9 mouse cellular contexts compared by ENCODE assay signal in the genomic region with DNA sequence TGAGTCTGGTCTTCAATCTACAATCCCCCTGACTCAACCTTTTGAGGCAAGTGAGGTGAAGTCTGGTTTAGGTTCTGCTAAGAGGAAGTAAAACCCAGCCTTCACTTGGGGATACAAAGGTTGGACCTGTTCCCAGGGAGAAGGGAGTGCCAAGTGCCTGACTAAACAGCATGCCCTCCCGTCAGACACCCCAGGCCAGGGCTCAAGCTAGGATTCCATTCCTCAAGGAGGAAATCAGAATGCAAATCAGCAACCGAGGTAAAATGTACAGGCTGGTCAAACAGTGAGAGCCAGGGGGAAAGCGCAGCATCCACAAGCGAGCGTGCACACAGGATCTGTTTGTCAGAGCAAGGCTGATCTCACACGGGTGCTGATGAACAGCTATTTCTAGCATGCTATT. TPM values are rescaled to one million over a fixed set of nuclear protein-coding genes. Genes with fewer than 3 reads are reported as not detected.
DNase-seq lines count a peak whose midpoint lies in the region; ATAC-seq and TF ChIP-seq lines count a peak whose summit lies in the region.
"Had no signal": no experiment of that assay in that cellular context is flagged by ENCODE, and none has a peak within 500 bp of the region (broad histone marks: within the 10 kb centered on the region; RNA-seq: fewer than 3 reads in every experiment).

No protein-coding gene starts in this region.

- no peak for TF ChIP-seq CTCF in hindbrain, postnatal 0 days (IDR thresholded peaks at IDR 0.05; ENCODE audit: low read depth)

- DNase-seq in hindbrain, postnatal 0 days (ENCODE audit: low spot score): peak; percentile 59
- no peak for DNase-seq in hindbrain, embryonic 10.5 days (ENCODE audit: low spot score)
- DNase-seq in ZHBTc4 (ENCODE audit: low read depth, low spot score): peak; percentile 16
- DNase-seq in cerebellum, postnatal 36 days: peak; percentile 62 to 68
- DNase-seq in large intestine, adult 2 months (ENCODE audit: low read depth, low spot score): peak; percentile 69
- DNase-seq in skeletal muscle tissue, adult 2 months (ENCODE audit: low read depth, low spot score): peak; percentile 14
- no peak for DNase-seq in natural killer cell, adult 2 months (ENCODE audit: low spot score in 2 of 2)
- DNase-seq in testis, postnatal 14 days (ENCODE audit: low spot score): no peak

- no peaks in the 10 kb centered on the region for H3K9me3 ChIP-seq in hindbrain, postnatal 0 days (ENCODE audit: low read length)
- H3K9me3 ChIP-seq in hindbrain, embryonic 10.5 days: no peaks in the 10 kb centered on the region

- ATAC-seq in hindbrain, postnatal 0 days: no peak

- no peak overlapping the region for H3K4me2 ChIP-seq in hindbrain, postnatal 0 days (ENCODE audit: low read depth, low read length)

- H3K9ac ChIP-seq in hindbrain, postnatal 0 days (replicated peaks; ENCODE audit: low read length): no peak overlapping the region

- peak overlapping the region; percentile 23; the same call in 1 of the 2 replicates for H3K27ac ChIP-seq in hindbrain, postnatal 0 days
- no peak overlapping the region for H3K27ac ChIP-seq in hindbrain, embryonic 10.5 days

- no peaks in the 10 kb centered on the region for H3K36me3 ChIP-seq in hindbrain, postnatal 0 days (ENCODE audit: insufficient read depth, low read length)
- H3K36me3 ChIP-seq in hindbrain, embryonic 10.5 days: no peaks in the 10 kb centered on the region

- no peak overlapping the region for H3K4me3 ChIP-seq in hindbrain, postnatal 0 days (ENCODE audit: low read length)
- no peak overlapping the region for H3K4me3 ChIP-seq in hindbrain, embryonic 10.5 days

- no peaks in the 10 kb centered on the region for H3K4me1 ChIP-seq in hindbrain, postnatal 0 days (ENCODE audit: insufficient read depth, low read length)
- no peaks in the 10 kb centered on the region for H3K4me1 ChIP-seq in hindbrain, embryonic 10.5 days (replicated peaks)

- 25% methylated on average over 6 of the region's 6 CpGs for WGBS in hindbrain, postnatal 0 days
- WGBS in hindbrain, embryonic 10.5 days: 72% methylated on average over 6 of the region's 6 CpGs
- 17% methylated on average over 6 of the region's 6 CpGs for WGBS in large intestine, adult 2 months

- H3K27me3 ChIP-seq in hindbrain, postnatal 0 days (ENCODE audit: insufficient read depth, low read length): no peaks in the 10 kb centered on the region
- H3K27me3 ChIP-seq in hindbrain, embryonic 10.5 days (ENCODE audit: insufficient read depth, poor library complexity, severe bottlenecking): no peaks in the 10 kb centered on the region

RNA-seq across cellular contexts. Expression of gene Micu1, which starts 34.9 kb away (rescaled TPM):
- total RNA-seq in hindbrain, postnatal 0 days (2014; rRNA removed): 67.5 and 73.4 TPM in 2 replicates
- 74.9 and 75.2 TPM in 2 replicates for polyA plus RNA-seq in hindbrain, postnatal 0 days (2015; fragmentation: Nextera tagmentation; extraction: Ambion mirVana)
- 57.0 and 63.9 TPM in 2 replicates for polyA plus RNA-seq in hindbrain, embryonic 10.5 days (2016; fragmentation: Nextera tagmentation; extraction: Ambion mirVana)
- polyA plus RNA-seq in large intestine, adult 2 months (2012; rRNA removed): 128 and 166 TPM in 2 replicates

RNA-seq across cellular contexts. Expression of gene Mcu, which starts 50.9 kb away (rescaled TPM):
- total RNA-seq in hindbrain, postnatal 0 days (2014; rRNA removed): 27.5 and 33.4 TPM in 2 replicates
- 44.9 and 47.3 TPM in 2 replicates for polyA plus RNA-seq in hindbrain, postnatal 0 days (2015; fragmentation: Nextera tagmentation; extraction: Ambion mirVana)
- polyA plus RNA-seq in hindbrain, embryonic 10.5 days (2016; fragmentation: Nextera tagmentation; extraction: Ambion mirVana): 18.6 and 19.2 TPM in 2 replicates
- 61.8 and 86.4 TPM in 2 replicates for polyA plus RNA-seq in large intestine, adult 2 months (2012; rRNA removed)

RNA-seq across cellular contexts. Expression of gene Gm10322, which starts 51.5 kb away (rescaled TPM):
- not detected in 2 replicates for total RNA-seq in hindbrain, postnatal 0 days (2014; rRNA removed)
- polyA plus RNA-seq in hindbrain, postnatal 0 days (2015; fragmentation: Nextera tagmentation; extraction: Ambion mirVana): not detected in 2 replicates
- not detected in 2 replicates for polyA plus RNA-seq in hindbrain, embryonic 10.5 days (2016; fragmentation: Nextera tagmentation; extraction: Ambion mirVana)
- polyA plus RNA-seq in large intestine, adult 2 months (2012; rRNA removed): not detected in 2 replicates
- total RNA-seq: left cerebral cortex, adult 8-10 months had no signal

Comparison
In these comparisons a context has a peak if more than half of its experiments do, and no peak if none do; other contexts are left out.
1. DNase-seq: peak in hindbrain, postnatal 0 days (single experiment), ZHBTc4 (single experiment), cerebellum, postnatal 36 days (2 of 2), large intestine, adult 2 months (single experiment) and skeletal muscle tissue, adult 2 months (single experiment); none in hindbrain, embryonic 10.5 days (single experiment), natural killer cell, adult 2 months (0 of 2) and testis, postnatal 14 days (single experiment).